Mouse (Mus musculus) kidney, embryonic 15.5 days (tissue): ENCODE data around the gene Uspl1. TPM values are rescaled to one million over a fixed set of nuclear protein-coding genes. Genes with fewer than 3 reads are reported as not detected.

Experiments
- ATAC-seq: fragments of 200-750 bp; cut with Nextera tagmentation; replicated peaks from 2 replicates; pipeline ENCODE4 v1.8.0; 2017; ENCODE audit warnings: moderate TSS enrichment; ENCODE audit not compliant: low FRiP score
- H3K27ac ChIP-seq: fragments of 300-500 bp; sonication (generic); 2 replicates; pipeline ENCODE4 v1.5.1; 2015; ENCODE audit warnings: mild to moderate bottlenecking, inconsistent platforms
- H3K27me3 ChIP-seq: fragments of 300-500 bp; sonication (generic); 2 replicates; pipeline ENCODE4 v1.6.1; 2015; ENCODE audit warnings: inconsistent platforms
- H3K36me3 ChIP-seq: fragments of 300-500 bp; sonication (generic); 2 replicates; pipeline ENCODE4 v1.6.1; 2015; ENCODE audit warnings: inconsistent platforms
- H3K4me1 ChIP-seq: fragments of 300-500 bp; sonication (generic); 2 replicates; pipeline ENCODE4 v1.6.1; 2015; ENCODE audit warnings: inconsistent platforms
- H3K4me2 ChIP-seq: fragments of 300-500 bp; sonication (generic); 2 replicates; pipeline ENCODE4 v1.6.1; 2015; ENCODE audit warnings: moderate library complexity, mild to moderate bottlenecking, inconsistent platforms
- H3K4me3 ChIP-seq: fragments of 300-500 bp; sonication (generic); replicated peaks from 2 replicates; pipeline ENCODE4 v1.5.1; 2015; ENCODE audit warnings: mild to moderate bottlenecking, inconsistent platforms
- H3K9ac ChIP-seq: fragments of 300-500 bp; sonication (generic); 2 replicates; pipeline ENCODE4 v1.6.1; 2015; ENCODE audit warnings: mild to moderate bottlenecking, inconsistent platforms
- H3K9me3 ChIP-seq: fragments of 300-500 bp; sonication (generic); replicated peaks from 2 replicates; pipeline ENCODE4 v1.6.1; 2016; ENCODE audit warnings: inconsistent platforms
- WGBS: fragments of 180-500 bp; shearing (Covaris S2); methylation state at CpG from one replicate; pipeline ENCODE4 v1.1.7; 2015; ENCODE audit warnings: mixed read lengths; 5-methylcytosine and 5-hydroxymethylcytosine counted together
- polyA plus RNA-seq: library from polyadenylated mRNA; unstranded; fragments of >200 nt; fragmentation: Nextera tagmentation; extraction: Ambion mirVana; gene quantifications from 2 replicates; pipeline ENCODE4 v1.2.1, GENCODE M21; 2015

Uspl1 gene
- polyA plus RNA-seq, 1 experiment from 2014 or later = 40.0 TPM

DNA sequence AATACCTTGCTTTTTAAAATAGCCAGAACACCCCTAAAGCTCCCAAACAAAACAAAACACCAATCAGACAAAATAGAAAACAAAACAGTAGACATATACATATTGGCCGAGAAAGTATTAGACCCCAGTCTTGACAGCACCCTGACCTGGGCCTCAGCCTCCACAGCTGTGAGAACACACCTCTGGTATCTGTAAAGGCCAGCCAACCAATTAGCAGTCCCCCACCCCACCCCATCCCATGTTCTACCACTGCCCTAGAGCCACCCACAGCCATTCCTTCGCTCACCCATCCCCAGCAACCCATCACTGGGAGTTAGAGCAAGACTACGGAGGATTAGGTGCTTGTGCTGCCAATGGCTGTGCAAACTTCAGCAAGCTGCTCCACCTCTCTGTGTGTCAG, 33.3 kb upstream of the Uspl1 start:
- Histone ChIP-seq H3K36me3 (no peaks in the 10 kb centered on the region), H3K9me3 (no peaks in the 10 kb centered on the region), H3K4me1 (peaks cover 13% of the 10 kb centered on the region), H3K27me3 (no peaks in the 10 kb centered on the region), H3K9ac (no peak overlapping the region), H3K4me2 (no peak overlapping the region), H3K4me3 (no peak overlapping the region), H3K27ac (no peak overlapping the region)
- 95% methylated on average over 3 of the region's 3 CpGs for WGBS
- ATAC-seq = no peak

DNA sequence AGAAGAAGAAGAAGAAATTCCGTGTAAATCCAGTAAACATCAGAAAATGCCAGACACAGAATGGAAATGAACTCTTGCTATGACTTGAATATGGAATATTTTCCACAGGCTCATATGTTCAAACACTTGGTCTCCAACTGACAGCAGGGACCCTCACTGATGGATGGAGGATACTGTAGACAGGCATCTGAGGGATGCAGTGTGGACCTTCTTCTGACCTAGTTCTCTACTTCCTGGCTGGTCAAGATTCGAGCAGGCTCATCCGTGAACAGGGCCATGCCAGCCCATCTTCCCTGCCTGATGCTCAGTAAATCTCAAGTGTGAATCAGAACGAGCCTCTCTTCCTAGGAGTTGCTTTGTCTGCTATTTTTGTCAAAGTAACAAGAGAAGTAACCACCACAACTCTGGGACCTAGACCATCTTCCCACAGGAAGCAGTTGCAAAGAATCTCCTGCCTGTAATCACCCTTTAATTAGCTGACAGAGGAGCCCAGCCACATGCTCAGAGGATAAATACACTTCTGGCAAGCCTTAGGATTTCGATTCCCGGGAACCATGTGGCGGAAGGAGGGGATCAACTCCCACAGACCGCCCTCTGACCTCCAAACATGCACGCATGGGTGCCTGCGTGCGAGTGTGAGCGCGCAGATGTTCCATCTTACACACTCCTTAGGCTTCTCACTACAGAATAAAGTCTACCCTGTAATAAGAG, 31.9 kb upstream of the Uspl1 start:
- Histone ChIP-seq H3K9me3 (no peaks in the 10 kb centered on the region), H3K27ac (peak overlapping the region; percentile 70), H3K36me3 (no peaks in the 10 kb centered on the region), H3K27me3 (no peaks in the 10 kb centered on the region), H3K4me3 (no peak overlapping the region; the same call in 1 of the 2 replicates), H3K4me1 (peaks cover 13% of the 10 kb centered on the region), H3K4me2 (peak overlapping the region; percentile 39), H3K9ac (no peak overlapping the region)
- WGBS = 22% methylated on average over 13 of the region's 13 CpGs
- ATAC-seq = peak; percentile 75

DNA sequence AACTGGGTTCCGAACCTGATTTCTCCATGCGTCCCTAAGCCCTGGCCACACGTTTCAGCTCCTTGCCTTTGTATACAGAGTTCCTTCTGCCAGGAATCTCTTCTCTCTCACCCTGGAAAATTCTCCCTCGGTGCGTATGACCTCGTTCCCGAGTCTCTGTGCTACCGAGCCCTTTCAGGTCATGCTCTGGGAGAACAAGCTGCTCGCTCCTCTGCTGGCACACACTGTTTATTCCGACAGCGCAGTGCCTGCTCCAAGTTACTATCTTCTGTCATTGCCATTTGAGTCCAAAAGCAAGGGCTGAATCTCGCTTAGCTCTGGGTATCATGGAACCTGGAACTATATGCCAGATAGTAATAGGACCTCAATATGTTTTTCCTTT, 31.4 kb upstream of the Uspl1 start:
- H3K36me3 ChIP-seq = no peaks in the 10 kb centered on the region
- peak overlapping the region; percentile 39 for H3K4me2 ChIP-seq
- H3K4me3 ChIP-seq = no peak overlapping the region; the same call in 1 of the 2 replicates
- H3K27me3 ChIP-seq = no peaks in the 10 kb centered on the region
- peak overlapping the region; percentile 70 for H3K27ac ChIP-seq
- peaks cover 13% of the 10 kb centered on the region for H3K4me1 ChIP-seq
- WGBS = 33% methylated on average over 12 of the region's 12 CpGs
- no peaks in the 10 kb centered on the region for H3K9me3 ChIP-seq
- ATAC-seq = no peak
- H3K9ac ChIP-seq = no peak overlapping the region

DNA sequence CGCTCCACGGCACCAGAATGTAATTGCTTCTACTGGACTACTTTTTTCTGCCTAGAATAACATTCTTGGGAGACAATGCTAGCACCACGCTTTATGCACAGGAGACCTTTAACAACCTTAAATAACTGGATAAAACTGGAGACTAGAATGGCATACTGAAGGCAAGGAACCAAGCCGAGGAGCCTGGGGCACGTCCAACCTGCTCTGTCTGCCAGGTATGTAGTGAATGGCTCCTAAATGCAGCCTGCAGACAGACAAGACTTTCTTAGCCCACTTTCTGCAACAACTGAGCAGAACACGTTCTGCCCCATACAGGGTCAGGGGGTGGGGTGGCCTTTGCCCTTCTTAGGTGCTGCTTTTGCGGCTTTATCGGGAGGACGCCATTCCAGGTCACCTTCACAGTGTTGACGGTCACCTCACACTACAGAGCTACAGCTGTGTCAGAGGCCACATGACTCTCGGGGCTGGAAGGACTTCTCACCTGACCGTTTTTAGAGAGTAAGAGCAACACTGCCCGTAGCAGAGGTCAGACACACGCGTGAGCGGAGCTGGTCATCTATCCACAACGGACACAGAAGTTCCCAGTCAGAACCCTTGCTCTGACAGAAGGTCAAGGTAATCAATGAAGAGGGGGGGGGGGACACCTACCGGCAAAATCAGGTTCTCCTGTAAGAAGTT, 27.1 kb upstream of the Uspl1 start:
- no peak for ATAC-seq
- H3K27me3 ChIP-seq = no peaks in the 10 kb centered on the region
- H3K36me3 ChIP-seq = no peaks in the 10 kb centered on the region
- no peak overlapping the region for H3K4me2 ChIP-seq
- no peaks in the 10 kb centered on the region for H3K9me3 ChIP-seq
- no peak overlapping the region for H3K4me3 ChIP-seq
- WGBS = 68% methylated on average over 18 of the region's 18 CpGs
- peak overlapping the region; percentile 48 for H3K27ac ChIP-seq
- H3K9ac ChIP-seq = no peak overlapping the region
- peaks cover 9% of the 10 kb centered on the region for H3K4me1 ChIP-seq

DNA sequence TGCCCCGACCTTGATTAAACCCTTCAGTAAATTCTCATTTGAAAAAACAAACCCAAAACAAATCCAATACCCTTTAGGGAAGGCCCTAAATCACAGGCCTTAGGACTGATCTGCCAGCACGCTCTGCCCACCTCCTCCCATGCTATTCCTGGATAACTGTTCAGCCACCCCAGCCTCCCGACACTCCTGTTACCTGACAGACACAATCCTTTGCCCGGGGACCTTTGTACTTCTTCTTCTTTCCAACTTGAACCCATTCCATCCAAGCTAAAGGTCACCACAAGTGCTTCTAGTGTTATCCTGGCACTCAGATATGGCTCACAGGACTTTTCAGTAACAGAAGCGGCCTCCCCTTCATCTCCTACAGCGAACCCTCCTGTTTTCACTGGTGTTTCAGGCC, 25.1 kb upstream of the Uspl1 start:
- H3K27me3 ChIP-seq = no peaks in the 10 kb centered on the region
- no peak for ATAC-seq
- H3K4me1 ChIP-seq = no peaks in the 10 kb centered on the region
- no peaks in the 10 kb centered on the region for H3K36me3 ChIP-seq
- no peak overlapping the region for H3K27ac ChIP-seq
- 80% methylated on average over 6 of the region's 6 CpGs for WGBS
- no peak overlapping the region for H3K4me3 ChIP-seq
- no peaks in the 10 kb centered on the region for H3K9me3 ChIP-seq
- H3K4me2 ChIP-seq = no peak overlapping the region
- no peak overlapping the region for H3K9ac ChIP-seq

DNA sequence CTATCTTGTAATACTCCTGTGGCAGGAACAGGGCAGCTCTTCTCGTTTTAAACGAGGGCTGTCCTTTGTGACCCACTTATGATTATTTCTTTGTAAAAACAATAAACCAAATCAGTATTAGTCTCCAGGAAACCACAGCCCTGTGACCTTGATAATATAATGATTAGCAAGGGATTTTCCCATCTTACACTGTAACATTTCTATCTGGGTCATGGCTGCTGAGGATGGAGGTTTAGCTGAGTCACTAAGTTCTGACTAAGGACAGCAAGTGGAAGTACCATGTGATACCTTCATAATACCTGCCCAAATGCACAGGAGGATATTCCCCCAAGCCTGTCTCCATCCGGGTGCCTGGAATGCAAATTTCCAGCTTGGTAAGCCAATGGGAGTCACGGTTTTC, 23.7 kb upstream of the Uspl1 start:
- Histone ChIP-seq H3K4me1 (peaks cover 4% of the 10 kb centered on the region; the same call in 1 of the 2 replicates), H3K4me2 (no peak overlapping the region), H3K27me3 (no peaks in the 10 kb centered on the region), H3K4me3 (no peak overlapping the region), H3K9me3 (no peaks in the 10 kb centered on the region), H3K9ac (no peak overlapping the region), H3K27ac (no peak overlapping the region), H3K36me3 (no peaks in the 10 kb centered on the region)
- ATAC-seq = no peak
- 84% methylated on average over 4 of the region's 4 CpGs for WGBS

DNA sequence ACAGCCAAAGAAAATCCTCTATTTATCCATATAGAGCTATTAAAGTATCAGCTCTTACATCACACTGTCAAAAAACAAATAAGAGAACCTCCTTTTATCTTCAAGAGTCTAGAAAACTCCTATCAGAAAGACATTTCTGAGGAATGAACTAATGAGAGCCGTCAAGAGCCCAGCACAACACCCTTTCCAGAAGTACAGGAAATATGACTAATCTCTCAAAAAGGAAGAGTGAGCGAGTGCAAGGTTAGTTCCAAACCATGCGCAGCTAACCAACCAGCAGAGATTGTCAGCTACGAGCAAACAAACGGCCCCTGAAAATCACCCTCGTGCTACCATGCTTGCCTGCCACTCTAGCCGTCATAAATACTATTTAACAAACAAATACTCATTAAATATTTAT, 21.3 kb upstream of the Uspl1 start:
- Histone ChIP-seq H3K4me2 (no peak overlapping the region), H3K27me3 (no peaks in the 10 kb centered on the region), H3K4me3 (no peak overlapping the region), H3K9me3 (no peaks in the 10 kb centered on the region), H3K36me3 (no peaks in the 10 kb centered on the region), H3K4me1 (peaks cover 4% of the 10 kb centered on the region; the same call in 1 of the 2 replicates), H3K9ac (no peak overlapping the region), H3K27ac (no peak overlapping the region)
- no peak for ATAC-seq
- WGBS = 69% methylated on average over 7 of the region's 7 CpGs

DNA sequence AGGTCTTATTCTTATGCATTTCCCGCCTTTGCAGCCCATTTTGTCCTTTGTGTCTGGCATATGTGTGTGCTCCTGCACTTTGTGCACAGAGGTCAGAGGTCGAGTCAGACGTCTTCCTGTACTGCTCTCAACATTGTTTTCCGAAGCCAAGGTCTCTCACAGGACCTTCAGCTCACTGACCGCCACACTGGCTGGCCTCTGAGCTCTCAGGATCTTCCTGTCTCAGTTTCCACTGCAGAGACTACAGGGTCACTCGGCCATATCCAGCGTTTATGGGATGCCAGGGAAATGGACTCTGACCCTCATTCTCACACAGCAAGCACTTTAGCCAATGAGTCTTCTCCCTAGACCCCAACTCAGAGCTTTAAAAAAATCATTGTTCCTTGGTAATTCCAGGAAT, 19.3 kb upstream of the Uspl1 start:
- 28% methylated on average over 7 of the region's 7 CpGs for WGBS
- Histone ChIP-seq H3K27me3 (no peaks in the 10 kb centered on the region), H3K4me2 (no peak overlapping the region), H3K9ac (no peak overlapping the region), H3K27ac (no peak overlapping the region), H3K9me3 (no peaks in the 10 kb centered on the region), H3K4me3 (no peak overlapping the region), H3K4me1 (peaks cover 4% of the 10 kb centered on the region; the same call in 1 of the 2 replicates), H3K36me3 (no peaks in the 10 kb centered on the region)
- ATAC-seq = peak; percentile 75

DNA sequence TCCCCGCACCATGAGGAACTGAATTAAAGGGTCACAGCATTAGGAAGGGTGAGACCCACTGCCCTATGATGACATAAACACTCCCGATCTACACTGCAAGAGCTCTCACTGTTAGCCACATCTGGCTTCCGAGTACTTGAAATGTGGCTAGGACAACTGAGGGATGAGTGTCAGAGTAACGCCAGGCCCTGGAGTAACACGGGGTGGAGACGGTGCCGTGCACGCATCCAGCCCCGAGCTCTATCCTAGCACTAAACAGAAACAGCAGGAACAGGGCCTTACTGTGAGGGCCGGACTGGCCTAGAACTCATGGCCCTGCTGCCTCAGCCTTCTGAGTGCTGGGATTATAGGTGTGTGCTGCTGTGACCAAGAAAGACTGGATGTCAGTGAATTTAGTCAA, 18.1 kb upstream of the Uspl1 start:
- Histone ChIP-seq H3K4me1 (peaks cover 4% of the 10 kb centered on the region; the same call in 1 of the 2 replicates), H3K27me3 (no peaks in the 10 kb centered on the region), H3K4me3 (no peak overlapping the region), H3K36me3 (no peaks in the 10 kb centered on the region), H3K27ac (no peak overlapping the region), H3K9me3 (no peaks in the 10 kb centered on the region), H3K9ac (no peak overlapping the region), H3K4me2 (no peak overlapping the region)
- no peak for ATAC-seq
- WGBS = 95% methylated on average over 10 of the region's 10 CpGs

DNA sequence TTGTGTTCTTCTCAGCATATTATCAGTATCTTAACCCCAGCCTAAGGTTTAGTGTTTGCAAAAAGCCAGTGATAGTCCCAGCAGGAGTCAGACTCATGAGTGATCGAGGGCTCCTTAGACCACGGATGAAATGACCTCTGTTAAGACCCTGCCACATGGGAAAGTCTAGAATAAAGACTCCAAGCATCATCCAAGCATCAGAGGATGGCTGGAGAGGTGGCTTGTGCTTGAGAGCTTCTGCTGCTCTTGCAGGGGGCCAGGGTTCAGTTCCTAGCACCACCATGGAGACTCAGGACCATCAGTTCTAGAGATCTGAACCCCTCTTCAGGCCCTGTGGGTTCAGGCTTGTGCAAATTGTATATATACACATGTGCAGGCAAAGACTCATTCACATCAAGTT, 16.1 kb upstream of the Uspl1 start:
- H3K27me3 ChIP-seq = no peaks in the 10 kb centered on the region
- H3K27ac ChIP-seq = no peak overlapping the region
- ATAC-seq = no peak
- no peak overlapping the region for H3K4me3 ChIP-seq
- H3K4me2 ChIP-seq = no peak overlapping the region
- no peak overlapping the region for H3K9ac ChIP-seq
- H3K4me1 ChIP-seq = peaks cover 4% of the 10 kb centered on the region; the same call in 1 of the 2 replicates
- WGBS = 76% methylated on average over 2 of the region's 2 CpGs
- no peaks in the 10 kb centered on the region for H3K9me3 ChIP-seq
- no peaks in the 10 kb centered on the region for H3K36me3 ChIP-seq

DNA sequence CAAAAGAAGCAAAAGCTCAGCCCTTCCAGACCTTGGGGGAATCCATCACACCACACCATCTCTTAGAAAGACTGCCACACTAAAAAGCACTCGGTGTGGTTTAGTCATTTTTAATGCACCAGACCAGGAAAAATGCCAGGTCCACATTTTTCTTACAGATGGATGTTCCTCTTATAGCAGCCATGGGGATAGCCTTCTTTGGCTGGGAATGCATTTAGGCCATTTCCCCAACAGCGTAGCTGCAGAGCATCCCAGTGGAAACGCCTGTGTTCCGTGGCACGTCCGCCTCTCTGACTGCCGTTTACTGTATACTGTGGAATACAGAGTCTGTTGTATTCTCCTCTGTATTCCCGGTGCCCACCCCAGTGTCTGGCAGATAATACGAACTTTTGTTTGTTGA, 15.3 kb upstream of the Uspl1 start:
- Histone ChIP-seq H3K36me3 (no peaks in the 10 kb centered on the region), H3K4me2 (no peak overlapping the region), H3K9me3 (no peaks in the 10 kb centered on the region), H3K27ac (no peak overlapping the region), H3K4me1 (peaks cover 4% of the 10 kb centered on the region; the same call in 1 of the 2 replicates), H3K9ac (no peak overlapping the region), H3K27me3 (no peaks in the 10 kb centered on the region), H3K4me3 (no peak overlapping the region)
- WGBS = 87% methylated on average over 9 of the region's 9 CpGs
- ATAC-seq = no peak

DNA sequence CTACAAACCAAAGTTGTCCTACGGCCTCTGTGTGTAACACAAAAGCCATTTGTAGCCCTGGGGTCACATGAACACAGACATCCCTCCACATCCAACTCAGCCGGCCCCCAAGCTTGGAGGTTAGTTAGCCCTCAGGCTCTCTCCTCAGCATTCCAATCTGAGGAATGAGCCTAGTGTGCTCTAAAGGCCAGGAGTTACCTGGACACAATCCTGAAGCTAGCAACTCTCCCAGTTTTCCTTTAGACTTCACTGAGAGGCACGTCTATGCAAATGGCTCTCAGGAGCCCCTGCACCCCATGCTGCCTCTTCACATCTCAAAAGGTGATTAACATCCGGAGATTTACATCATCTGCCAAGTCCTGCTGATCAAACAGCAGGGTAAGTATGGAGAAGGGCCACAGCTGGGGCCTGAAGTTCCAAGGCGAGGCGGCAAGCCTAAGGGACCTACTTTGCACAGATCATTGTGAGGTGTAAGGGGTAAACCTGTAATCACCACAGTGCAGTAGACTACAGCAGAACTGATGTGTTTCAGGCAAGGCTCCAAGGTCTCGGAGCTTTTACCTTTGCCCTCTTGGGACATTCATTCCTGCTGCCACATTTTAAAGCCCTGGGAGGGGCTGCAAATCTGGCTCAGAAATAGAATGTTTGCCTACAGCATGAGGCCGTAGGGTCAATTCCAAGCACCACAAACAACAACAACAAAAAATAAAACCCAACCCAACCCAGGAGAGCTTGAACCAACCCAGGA, 13.1 kb upstream of the Uspl1 start:
- no peak overlapping the region for H3K9ac ChIP-seq
- H3K27me3 ChIP-seq = no peaks in the 10 kb centered on the region
- H3K4me3 ChIP-seq = no peak overlapping the region
- H3K4me2 ChIP-seq = no peak overlapping the region
- no peak overlapping the region for H3K27ac ChIP-seq
- H3K4me1 ChIP-seq = no peaks in the 10 kb centered on the region
- WGBS = 51% methylated on average over 8 of the region's 8 CpGs
- H3K9me3 ChIP-seq = no peaks in the 10 kb centered on the region
- ATAC-seq = no peak
- H3K36me3 ChIP-seq = no peaks in the 10 kb centered on the region
